Mouse (Mus musculus) ES-E14 (cell line): Measurements from ENCODE around the gene Hnf1b. TPM values are rescaled to one million over a fixed set of nuclear protein-coding genes. Genes with fewer than 3 reads are reported as not detected.

Experiments
- DNase-seq: peaks from one replicate; pipeline ENCODE4 v3.0.0-alpha.2; 2013; ENCODE audit warnings: low read depth, low spot score
- H3K27ac ChIP-seq: 2 replicates; pipeline ENCODE4 v1.5.1; 2012; ENCODE audit warnings: low read depth, mild to moderate bottlenecking, low read length, moderate library complexity, mixed read lengths; ENCODE audit not compliant: poor library complexity, insufficient read depth, severe bottlenecking
- H3K36me3 ChIP-seq: 2 replicates; pipeline ENCODE4 v1.6.1; 2012; ENCODE audit warnings: mild to moderate bottlenecking, low read length, moderate library complexity, mixed read lengths; ENCODE audit not compliant: control insufficient read depth, poor library complexity, insufficient read depth, severe bottlenecking
- H3K4me1 ChIP-seq, 2 experiments: fragments of 150-350 bp in 1 of 2; sonication (generic) in 1 of 2; 2 replicates each; pipeline ENCODE4 v1.6.1; 2012; ENCODE audit warnings: low read length in 2 of 2, mild to moderate bottlenecking in 1 of 2, mixed read lengths in 1 of 2; ENCODE audit not compliant: control insufficient read depth in 2 of 2, insufficient read depth in 2 of 2, poor library complexity in 1 of 2
- H3K4me3 ChIP-seq, 2 experiments: fragments of 150-350 bp in 1 of 2; sonication (generic) in 1 of 2; 2 replicates each; pipeline ENCODE4 v1.5.1; 2012; ENCODE audit warnings: low read length in 2 of 2, low read depth in 1 of 2, mild to moderate bottlenecking in 1 of 2, mixed read lengths in 1 of 2; ENCODE audit not compliant: insufficient read depth in 1 of 2, poor library complexity in 1 of 2, severe bottlenecking in 1 of 2
- H3K9ac ChIP-seq: 2 replicates; pipeline ENCODE4 v1.6.1; 2012; ENCODE audit warnings: low read depth, mild to moderate bottlenecking, low read length, mixed read lengths; ENCODE audit not compliant: poor library complexity, insufficient read depth, severe bottlenecking
- H3K9me3 ChIP-seq: fragments of 150-350 bp; sonication (generic); 2 replicates; pipeline ENCODE4 v1.6.1; 2012; ENCODE audit warnings: low read depth, mild to moderate bottlenecking, low read length; ENCODE audit not compliant: control insufficient read depth, insufficient read depth
- CHD2 ChIP-seq: IDR thresholded peaks from 2 replicates; pipeline ENCODE4 v1.6.1; 2014; ENCODE audit warnings: mild to moderate bottlenecking, low read depth, low read length, inconsistent platforms
- HCFC1 ChIP-seq: IDR thresholded peaks from 2 replicates; pipeline ENCODE4 v1.6.1; 2012; ENCODE audit warnings: low read length, inconsistent platforms, borderline replicate concordance; ENCODE audit not compliant: insufficient read depth
- MAFK ChIP-seq: IDR thresholded peaks from 2 replicates; pipeline ENCODE4 v1.6.1; 2014; ENCODE audit warnings: mild to moderate bottlenecking, low read depth, low read length, inconsistent platforms; ENCODE audit not compliant: insufficient read depth
- ZC3H11A ChIP-seq: IDR thresholded peaks from 2 replicates; pipeline ENCODE4 v1.6.1; 2012; ENCODE audit warnings: low read depth, mild to moderate bottlenecking, inconsistent platforms, low read length, borderline replicate concordance
- ZNF384 ChIP-seq: IDR thresholded peaks from 2 replicates; pipeline ENCODE4 v1.6.1; 2012; ENCODE audit warnings: low read depth, low read length, inconsistent platforms
- in situ Hi-C, 2 experiments: fragments of 600-800 bp; cut with MboI; formaldehyde crosslinking; loops; one replicate each; pipeline ENCODE4 v1.15.1; 2025; ENCODE audit warnings: low sequenced_read_pairs in 2 of 2, inconsistent platforms in 1 of 2; ENCODE audit not compliant: unreplicated experiment in 2 of 2
- total RNA-seq: library from RNA; depleted of rRNA; stranded (reverse); fragments of 300-350 nt; gene quantifications from 2 replicates; pipeline ENCODE4 v1.2.3, GENCODE M21; 2012

Gene Hnf1b
- total RNA-seq, 1 experiment = 0.40 TPM

GRCm38 (mm10) chr11:83902812-83903211, 52.9 kb downstream of the Hnf1b start:
- no peak for TF ChIP-seq ZC3H11A
- TF ChIP-seq CHD2 = no peak
- no peak for TF ChIP-seq ZNF384
- TF ChIP-seq HCFC1 = no peak
- TF ChIP-seq MAFK = no peak
- in situ Hi-C loops = no loop called here
- DNase-seq = no peak
- Histone ChIP-seq H3K9me3 (no peaks in the 10 kb centered on the region), H3K4me1 (no peaks in the 10 kb centered on the region), H3K27ac (no peak overlapping the region), H3K4me3 (no peak overlapping the region), H3K9ac (no peak overlapping the region), H3K36me3 (no peaks in the 10 kb centered on the region)

- no peak for DNase-seq
- in situ Hi-C loops = no loop called here
- Histone ChIP-seq H3K4me1 (no peaks in the 10 kb centered on the region), H3K4me3 (no peak overlapping the region), H3K36me3 (no peaks in the 10 kb centered on the region), H3K9me3 (no peaks in the 10 kb centered on the region), H3K27ac (no peak overlapping the region), H3K9ac (no peak overlapping the region)
- TF ChIP-seq ZNF384 (no peak), MAFK (no peak)
Measured at GRCm38 (mm10) chr11:83905756-83906155, 55.9 kb downstream of the Hnf1b start.

GRCm38 (mm10) chr11:83908376-83908775, 58.5 kb downstream of the Hnf1b start:
- Histone ChIP-seq H3K9ac (no peak overlapping the region), H3K36me3 (no peaks in the 10 kb centered on the region), H3K4me1 (no peaks in the 10 kb centered on the region), H3K4me3 (no peak overlapping the region), H3K9me3 (no peaks in the 10 kb centered on the region), H3K27ac (no peak overlapping the region)
- in situ Hi-C loops = no loop called here
- DNase-seq = no peak
- TF ChIP-seq ZC3H11A (no peak), HCFC1 (no peak), CHD2 (no peak), ZNF384 (no peak), MAFK (no peak)

- Histone ChIP-seq H3K4me1 (no peaks in the 10 kb centered on the region), H3K36me3 (no peaks in the 10 kb centered on the region), H3K9ac (no peak overlapping the region), H3K4me3 (no peak overlapping the region), H3K27ac (no peak overlapping the region), H3K9me3 (no peaks in the 10 kb centered on the region)
- TF ChIP-seq ZC3H11A = no peak
- TF ChIP-seq ZNF384 = no peak
- TF ChIP-seq CHD2 = no peak
- no peak for TF ChIP-seq HCFC1
- TF ChIP-seq MAFK = no peak
- no peak for DNase-seq
- in situ Hi-C loops = no loop called here
Measured at GRCm38 (mm10) chr11:83913824-83914311, 64.0 kb downstream of the Hnf1b start.

GRCm38 (mm10) chr11:83914501-83914900, 64.6 kb downstream of the Hnf1b start:
- no peak for DNase-seq
- in situ Hi-C loops = no loop called here
- no peak overlapping the region for H3K9ac ChIP-seq
- H3K36me3 ChIP-seq = no peaks in the 10 kb centered on the region
- no peaks in the 10 kb centered on the region for H3K9me3 ChIP-seq
- TF ChIP-seq HCFC1 = no peak
- no peak for TF ChIP-seq ZNF384
- no peak for TF ChIP-seq ZC3H11A
- no peak for TF ChIP-seq MAFK
- no peak for TF ChIP-seq CHD2
- no peak overlapping the region for H3K4me3 ChIP-seq
- H3K4me1 ChIP-seq = no peaks in the 10 kb centered on the region
- H3K27ac ChIP-seq = no peak overlapping the region
